Mouse (Mus musculus) brain, adult 2 months (tissue): ENCODE measurements around the gene Pcnx4.

Experiments used
- DNase-seq: peaks from one replicate; pipeline ENCODE4 v3.0.0; 2011; ENCODE audit warnings: low read depth, low spot score

The Pcnx4 gene

GRCm38 (mm10) chr12:72536021-72536597 is at the start of gene Pcnx4:
Pcnx4 (plus strand) TSS chr12:72536383.
- DNase-seq, result peak; percentile 98

GRCm38 (mm10) chr12:72487498-72487897 is 48.7 kb upstream of the Pcnx4 start:
- peak; percentile 16 for DNase-seq

- no peak for DNase-seq
Measured at GRCm38 (mm10) chr12:72489995-72490394, 46.2 kb upstream of the Pcnx4 start.

- no peak for DNase-seq
Measured at GRCm38 (mm10) chr12:72491063-72491719, 45.0 kb upstream of the Pcnx4 start.

- no peak for DNase-seq
Measured at GRCm38 (mm10) chr12:72496866-72497600, 39.1 kb upstream of the Pcnx4 start.

GRCm38 (mm10) chr12:72509606-72510005 is 26.6 kb upstream of the Pcnx4 start:
- DNase-seq, result no peak

- DNase-seq, result peak; percentile 55
Measured at GRCm38 (mm10) chr12:72515446-72515845, 20.7 kb upstream of the Pcnx4 start.

GRCm38 (mm10) chr12:72518114-72518728 is 18.0 kb upstream of the Pcnx4 start:
- no peak for DNase-seq

- no peak for DNase-seq
Measured at GRCm38 (mm10) chr12:72519352-72519751, 16.8 kb upstream of the Pcnx4 start.

GRCm38 (mm10) chr12:72519855-72520254 is 16.3 kb upstream of the Pcnx4 start:
- DNase-seq, result no peak

GRCm38 (mm10) chr12:72520645-72521044 is 15.5 kb upstream of the Pcnx4 start:
- peak; percentile 78 for DNase-seq

GRCm38 (mm10) chr12:72525588-72525987 is 10.6 kb upstream of the Pcnx4 start:
- DNase-seq, result no peak

- DNase-seq, result no peak
Measured at GRCm38 (mm10) chr12:72532303-72532702, 3.9 kb upstream of the Pcnx4 start.

- no peak for DNase-seq
Measured at GRCm38 (mm10) chr12:72533986-72534385, 2.2 kb upstream of the Pcnx4 start.

GRCm38 (mm10) chr12:72535599-72535998 is 584 bp upstream of the Pcnx4 start:
- peak; percentile 7 for DNase-seq

GRCm38 (mm10) chr12:72538571-72538970 is 2.4 kb downstream of the Pcnx4 start:
- peak; percentile 84 for DNase-seq

GRCm38 (mm10) chr12:72554347-72554746 is 18.2 kb downstream of the Pcnx4 start:
- DNase-seq, result no peak

- no peak for DNase-seq
Measured at GRCm38 (mm10) chr12:72564281-72564795, 28.2 kb downstream of the Pcnx4 start.

- no peak for DNase-seq
Measured at GRCm38 (mm10) chr12:72582021-72582420, 45.8 kb downstream of the Pcnx4 start.

GRCm38 (mm10) chr12:72583099-72583498 is 46.9 kb downstream of the Pcnx4 start:
- DNase-seq, result no peak

GRCm38 (mm10) chr12:72585339-72585738 is 49.2 kb downstream of the Pcnx4 start:
- no peak for DNase-seq

- DNase-seq, result no peak
Measured at GRCm38 (mm10) chr12:72592991-72593390, 56.8 kb downstream of the Pcnx4 start.
